Mouse (Mus musculus) gastrocnemius, postnatal 36 days (tissue): ENCODE data around the gene Cds1. TPM values are rescaled to one million over a fixed set of nuclear protein-coding genes. Genes with fewer than 3 reads are reported as not detected.

Source experiments
- DNase-seq, 2 experiments: peaks; one replicate each; pipeline ENCODE4 v3.0.0; 2022
- intact Hi-C: fragments of 180-260 bp; cut with DNase I; formaldehyde crosslinking; loops from one replicate; pipeline ENCODE4 v1.15.1; 2025
- total RNA-seq, 2 experiments: library from RNA; stranded (reverse); gene quantifications; 2 replicates each; pipeline ENCODE4 v1.2.3; 2021

The Cds1 gene
- total RNA-seq, 2 experiments from 2014 or later, result 1.9 to 3.3 TPM

DNA sequence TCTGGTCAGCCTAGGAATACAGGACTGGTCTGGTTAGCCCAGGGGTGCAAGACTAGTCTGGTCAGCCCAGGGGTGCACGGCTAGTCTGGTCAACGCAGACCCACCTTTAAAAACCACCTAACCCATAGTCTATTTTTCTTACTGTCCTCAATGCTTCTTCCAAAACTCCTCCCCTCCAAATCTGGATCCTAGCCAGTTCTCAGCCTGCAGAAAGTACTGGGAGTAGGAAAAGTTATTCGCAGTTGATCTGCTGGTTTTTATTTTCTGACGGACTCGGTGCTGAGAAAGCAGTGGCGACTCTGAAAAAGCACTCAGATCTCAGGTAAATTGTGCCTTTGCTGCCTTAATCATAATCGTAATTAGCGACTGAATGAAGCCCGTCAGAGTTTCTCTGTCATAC lies 7.7 kb downstream of the Cds1 start:
- no peak for DNase-seq
- intact Hi-C loops, result no loop called here

DNA sequence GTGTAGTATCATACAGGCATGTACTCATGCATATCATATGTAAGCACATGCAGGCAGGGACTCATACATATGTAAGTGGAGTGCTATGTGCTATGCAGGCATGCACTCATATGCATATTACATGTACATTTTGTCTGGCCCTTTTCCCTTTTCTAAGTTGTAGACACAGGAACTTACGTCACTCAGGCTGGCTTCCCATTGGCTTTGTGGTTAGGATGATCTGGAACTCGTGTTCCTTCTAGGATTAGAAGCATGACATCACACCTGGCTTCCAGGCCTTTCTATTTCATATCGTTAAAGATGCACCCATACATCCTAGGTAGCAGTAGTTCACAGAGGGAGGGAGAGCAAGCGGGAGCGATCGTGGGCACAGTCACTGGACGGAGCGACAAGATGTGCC lies 10.3 kb downstream of the Cds1 start:
- intact Hi-C loops, result no loop called here
- no peak for DNase-seq

DNA sequence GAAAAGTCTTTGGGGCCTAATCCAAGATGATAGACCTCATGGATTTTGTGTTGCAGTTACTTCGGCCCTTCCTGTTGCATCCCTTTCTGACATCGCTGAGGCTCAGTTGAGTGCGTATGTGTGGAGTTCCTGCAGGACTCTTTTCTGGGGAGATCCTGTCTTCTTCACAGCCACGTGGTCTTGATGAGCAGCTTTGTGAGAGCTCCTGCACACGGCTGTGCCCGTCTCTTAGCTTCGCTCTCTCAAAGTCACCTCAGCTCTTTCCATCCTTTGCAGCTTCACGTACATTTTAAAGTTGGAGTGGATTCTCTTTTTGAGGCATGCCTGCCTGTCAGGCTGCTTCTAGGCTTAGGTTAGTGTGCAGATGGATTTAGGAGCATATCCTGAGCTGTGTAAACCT lies 11.6 kb downstream of the Cds1 start:
- DNase-seq, result no peak
- intact Hi-C loops, result no loop called here

DNA sequence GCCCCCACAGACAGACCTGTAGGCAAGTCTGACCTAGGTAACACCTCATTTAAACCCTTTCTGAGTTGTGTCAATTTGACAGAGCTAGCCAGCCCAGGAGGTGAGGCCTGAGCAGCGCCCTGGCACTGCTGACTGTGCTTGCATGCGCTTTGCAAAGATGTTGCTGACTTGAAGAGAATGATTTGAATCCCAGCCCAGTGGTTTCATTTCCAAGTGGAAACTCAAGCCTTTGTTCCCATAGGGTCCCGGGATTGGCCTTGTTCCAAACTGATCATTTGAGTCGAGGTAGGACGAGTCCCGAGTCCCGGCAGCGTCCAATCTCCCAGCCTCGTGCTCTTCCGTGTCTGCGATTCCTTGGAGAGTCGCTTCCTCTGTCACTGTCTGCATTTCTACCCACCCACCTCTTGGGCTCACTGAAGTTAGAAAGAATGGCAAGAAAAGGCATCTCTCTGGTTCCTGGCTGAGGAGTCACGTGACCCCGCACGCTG lies 14.5 kb downstream of the Cds1 start:
- DNase-seq, result no peak
- intact Hi-C loops, result no loop called here

DNA sequence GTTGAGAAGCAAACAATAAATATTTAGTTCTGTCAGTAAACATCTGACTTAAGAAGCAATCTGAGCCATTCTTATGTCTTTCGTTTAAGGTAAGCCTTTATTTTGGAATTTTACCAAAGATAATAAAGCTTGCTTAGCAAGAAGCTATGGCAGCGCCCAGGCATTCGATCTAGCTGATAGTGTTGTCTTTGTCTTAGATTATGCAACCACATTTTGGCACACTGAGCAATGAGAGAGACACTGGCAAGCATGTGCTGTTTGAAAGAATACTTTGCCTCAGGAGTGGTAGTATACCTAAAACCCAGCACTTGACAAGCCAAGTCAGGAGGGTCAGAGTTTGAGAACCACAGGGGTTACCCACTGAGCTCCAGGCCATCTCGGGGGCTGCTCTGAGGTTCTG lies 16.0 kb downstream of the Cds1 start:
- DNase-seq, result no peak
- intact Hi-C loops, result no loop called here

DNA sequence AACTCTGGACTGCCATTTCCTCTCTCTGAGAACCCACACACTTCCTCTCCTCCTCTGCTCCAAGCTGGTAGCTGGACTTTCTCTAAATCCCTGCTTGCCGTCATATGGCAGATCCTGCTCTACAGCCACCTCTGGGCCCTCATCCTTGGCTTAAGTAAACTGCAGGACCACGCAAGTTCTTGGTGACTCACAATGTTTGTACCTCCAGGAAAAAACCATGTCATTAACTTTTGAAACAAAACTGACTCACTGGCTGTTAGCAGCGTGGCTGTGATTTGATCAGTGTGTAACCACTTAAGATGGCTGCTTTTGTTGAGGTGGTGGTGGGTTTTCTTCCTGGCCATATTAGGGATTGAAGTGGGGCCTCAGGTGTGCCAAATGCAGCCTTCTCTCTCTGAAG lies 19.4 kb downstream of the Cds1 start:
- DNase-seq, result no peak
- intact Hi-C loops, result no loop called here

DNA sequence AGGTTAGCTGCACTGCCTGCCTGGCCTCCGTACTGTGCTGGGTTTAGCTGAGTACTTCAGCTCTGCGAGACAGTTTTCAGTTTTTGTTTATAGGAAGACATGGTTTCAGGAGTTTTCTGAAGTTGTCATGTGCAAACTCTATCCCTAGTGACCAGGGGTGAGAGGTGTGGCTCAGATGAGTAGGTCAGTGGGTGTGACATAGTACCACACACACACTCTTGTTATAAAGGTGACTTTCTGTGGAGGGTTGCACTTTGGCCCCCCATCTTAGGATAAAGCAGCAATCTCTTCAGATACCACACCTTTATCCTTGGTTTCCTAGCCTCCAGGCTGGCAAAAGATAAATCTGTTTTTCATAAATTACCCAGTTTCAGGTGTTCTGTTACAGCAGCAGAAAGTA lies 19.9 kb downstream of the Cds1 start:
- DNase-seq, result no peak
- intact Hi-C loops, result no loop called here

DNA sequence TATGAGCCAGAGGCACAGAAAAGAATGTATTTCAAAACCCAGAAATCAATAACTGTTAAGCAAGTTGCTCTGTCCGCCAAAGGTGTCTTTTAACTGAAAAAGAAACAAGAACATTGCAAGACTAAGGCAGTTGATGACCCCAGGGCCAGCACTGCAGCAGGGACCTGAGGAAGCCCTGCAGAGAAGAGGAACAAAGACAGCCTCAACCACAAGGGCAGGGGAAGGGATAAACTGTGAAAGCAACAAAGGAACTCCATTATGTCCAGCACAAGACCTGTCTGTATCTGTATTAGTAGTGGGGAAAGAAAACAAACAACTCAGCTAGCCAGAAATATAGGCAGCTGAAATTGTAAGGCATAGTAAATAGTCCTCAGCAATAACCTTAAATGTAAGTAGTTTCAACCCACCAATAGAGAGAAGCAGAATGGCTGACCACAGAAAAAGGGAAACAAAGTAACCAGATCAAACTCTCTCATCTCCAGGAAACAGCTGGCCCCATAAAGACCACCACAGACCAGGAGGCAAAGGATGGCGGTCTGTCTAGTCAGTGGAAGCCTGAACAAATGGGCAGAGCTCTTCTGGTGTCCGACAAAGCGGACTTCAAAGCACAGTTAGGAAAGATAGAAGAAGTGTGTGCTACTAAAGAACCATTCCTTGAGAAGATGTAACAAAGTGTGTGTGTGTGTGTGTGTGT lies 21.1 kb downstream of the Cds1 start:
- intact Hi-C loops, result no loop called here
- DNase-seq, result no peak

DNA sequence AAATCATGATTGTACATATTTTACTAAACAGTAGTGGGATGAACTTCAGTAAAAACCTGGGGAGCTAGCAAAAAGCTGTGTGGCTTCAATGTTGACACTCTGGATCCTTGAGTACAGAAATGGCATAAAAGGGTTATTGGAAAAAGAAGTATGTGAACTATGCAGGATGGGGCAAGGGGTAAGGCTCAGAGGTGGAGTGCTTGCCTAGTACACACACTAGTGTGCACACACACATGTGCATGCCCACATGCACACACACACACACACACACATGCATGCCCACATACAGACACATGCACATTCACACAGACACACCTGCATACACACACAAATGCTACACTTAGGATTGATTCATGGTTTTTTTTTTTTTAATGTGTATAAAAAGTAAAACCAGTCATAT lies 24.8 kb downstream of the Cds1 start:
- intact Hi-C loops, result no loop called here

DNA sequence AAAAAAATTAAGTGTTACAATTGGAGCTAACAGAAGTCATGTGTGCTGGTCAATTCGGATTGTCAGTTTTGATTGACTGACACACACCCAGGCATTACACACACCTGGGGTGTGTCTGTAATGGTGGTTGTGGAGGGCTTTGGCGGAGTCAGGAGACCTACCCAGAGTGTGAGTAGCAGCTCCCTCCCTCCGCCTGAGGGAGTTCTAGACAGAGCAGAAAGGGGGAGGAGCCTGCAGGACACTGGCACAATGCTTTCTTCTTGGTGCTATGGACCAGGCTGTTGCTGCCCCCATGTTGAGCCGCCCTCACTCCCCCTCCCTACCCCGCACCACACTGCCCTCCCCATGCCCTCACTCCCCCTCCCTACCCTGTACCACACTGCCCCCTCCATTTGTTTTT lies 25.6 kb downstream of the Cds1 start:
- DNase-seq, result no peak
- intact Hi-C loops, result no loop called here

More for the DNA sequence above, 24.8 kb downstream of the Cds1 start:
- no peak for DNase-seq

DNA sequence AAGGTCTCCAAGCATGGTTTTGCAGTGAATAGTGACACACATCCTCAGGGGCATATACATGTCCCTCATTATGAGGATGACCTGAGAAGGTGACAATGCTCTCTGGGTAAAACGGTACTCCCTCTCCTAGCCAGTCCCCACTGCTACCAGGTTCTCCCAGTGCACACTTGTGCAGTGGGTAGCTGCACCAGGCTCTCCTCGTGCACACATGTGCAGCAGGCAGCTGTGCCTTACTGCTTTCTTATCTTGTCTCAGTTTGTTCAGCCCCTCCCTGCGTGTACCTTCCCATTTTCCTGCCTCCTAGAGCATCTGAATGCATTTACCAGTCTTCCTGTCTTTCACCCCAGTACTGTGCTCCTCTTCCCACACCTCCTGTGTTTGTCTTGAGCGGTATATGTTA lies 27.7 kb downstream of the Cds1 start:
- intact Hi-C loops, result no loop called here
- no peak for DNase-seq

DNA sequence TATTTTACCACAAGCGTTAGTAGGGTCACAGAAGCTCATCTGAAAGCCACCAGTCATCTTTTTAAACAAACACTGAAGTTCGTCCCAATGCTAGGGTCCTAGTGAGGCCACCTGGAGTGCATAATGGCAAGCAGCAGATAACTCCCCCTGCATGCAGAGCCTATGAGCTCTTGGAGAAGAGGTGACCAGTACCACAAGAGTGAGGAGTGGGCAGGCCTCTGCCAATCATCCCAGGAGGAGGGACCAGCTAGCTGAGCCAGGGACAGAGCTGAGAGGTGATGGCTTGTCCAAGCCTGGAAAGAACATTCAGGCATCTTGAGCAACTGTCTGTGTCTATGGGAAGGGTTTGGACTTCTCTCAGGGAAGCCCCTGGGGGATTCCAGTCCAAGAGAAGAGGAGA lies 37.0 kb downstream of the Cds1 start:
- no peak for DNase-seq

DNA sequence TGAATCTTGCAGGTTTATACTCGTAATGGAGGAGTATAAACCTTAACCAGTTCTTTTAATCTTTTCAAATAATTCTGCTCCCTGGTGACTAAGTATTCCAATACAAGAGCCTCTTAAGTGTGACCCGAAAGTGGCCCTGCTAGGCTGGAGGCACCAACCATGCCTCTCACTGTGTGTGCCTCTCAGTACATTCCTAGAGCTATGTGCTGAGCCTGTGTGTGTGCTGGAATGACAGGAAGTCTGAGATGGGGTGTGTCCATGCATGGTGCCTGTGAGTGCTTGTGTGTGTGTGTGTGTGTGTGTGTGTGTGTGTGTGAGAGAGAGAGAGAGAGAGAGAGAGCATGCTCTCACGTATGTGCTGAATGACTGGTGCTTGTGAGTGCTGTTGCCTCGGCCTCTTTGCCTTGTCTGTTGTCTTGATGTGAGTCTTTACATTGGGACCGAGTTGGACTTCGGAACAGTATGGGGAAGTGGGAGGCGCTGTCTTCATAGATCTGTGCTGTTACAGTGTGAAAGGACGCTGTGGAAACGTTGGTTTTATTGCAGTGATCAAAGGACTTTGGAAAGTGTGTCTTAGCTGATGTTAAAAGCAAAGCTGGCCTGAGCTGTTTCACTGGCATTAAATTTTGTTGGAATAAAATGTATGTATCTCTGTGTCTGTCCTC lies 37.6 kb downstream of the Cds1 start:
- intact Hi-C loops, result no loop called here
- DNase-seq, result no peak

More for the DNA sequence above, 37.0 kb downstream of the Cds1 start:
- intact Hi-C loops, result no loop called here

DNA sequence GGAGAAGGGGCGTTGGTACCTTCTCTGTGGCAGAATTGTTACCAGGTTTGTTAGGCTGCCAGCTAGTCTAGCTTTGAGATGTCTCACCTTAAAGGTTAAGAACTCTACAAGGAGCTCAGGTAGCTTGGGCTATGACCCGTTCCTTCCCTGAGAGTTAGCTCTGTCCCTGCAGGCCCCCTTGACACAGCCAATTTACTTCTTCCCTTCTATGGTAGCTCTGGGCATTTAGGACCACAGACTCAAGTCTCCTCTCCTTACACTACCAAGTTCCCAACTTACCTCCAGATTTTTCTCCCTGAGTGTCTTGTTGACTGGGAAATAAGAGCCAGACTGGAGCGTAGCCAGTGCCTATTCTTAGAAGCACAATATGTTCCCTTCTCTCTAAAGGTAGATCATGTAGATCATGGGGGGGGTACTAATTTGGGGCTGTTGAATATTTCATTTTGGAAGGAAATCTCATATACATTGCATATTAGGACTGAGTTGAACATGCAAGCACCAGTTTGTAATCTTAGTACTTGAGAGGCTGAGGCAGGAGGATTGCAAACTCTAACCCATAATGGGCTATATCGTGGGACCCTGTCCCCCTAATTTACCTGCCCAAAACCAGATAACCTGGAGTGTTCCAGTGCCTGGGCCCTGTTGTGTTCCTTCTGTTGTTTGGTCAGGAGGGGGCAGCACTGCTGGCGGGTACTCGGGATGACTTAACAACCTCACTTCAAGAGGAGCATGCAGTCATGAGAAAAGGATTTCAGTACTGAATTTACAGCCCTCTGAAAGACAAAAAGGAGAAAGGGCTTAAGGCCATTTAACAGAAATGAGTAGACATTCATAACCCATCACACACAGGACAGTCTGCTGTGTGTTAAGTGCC lies 46.6 kb downstream of the Cds1 start:
- intact Hi-C loops, result no loop called here
- no peak for DNase-seq

DNA sequence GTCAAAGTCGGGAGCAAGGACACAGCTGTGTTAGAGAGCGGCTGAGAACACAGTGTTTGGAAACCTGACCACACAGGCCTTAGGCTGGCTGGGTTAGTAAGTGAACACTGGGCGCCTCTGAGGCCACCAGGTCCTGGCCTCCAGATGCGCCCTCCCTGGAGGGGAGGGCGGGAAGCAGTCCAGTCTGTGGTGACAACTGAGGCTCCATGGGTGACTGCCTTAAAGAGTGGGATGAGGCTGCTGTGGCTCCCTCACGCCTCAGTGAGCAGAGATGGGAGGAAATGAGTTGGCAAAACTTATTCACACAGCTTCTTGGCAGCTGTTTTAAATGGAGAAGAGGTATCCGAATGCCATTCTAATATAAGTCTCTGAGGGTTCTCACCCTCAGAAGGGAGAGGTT lies 51.9 kb downstream of the Cds1 start:
- intact Hi-C loops, result no loop called here
- DNase-seq, result no peak

DNA sequence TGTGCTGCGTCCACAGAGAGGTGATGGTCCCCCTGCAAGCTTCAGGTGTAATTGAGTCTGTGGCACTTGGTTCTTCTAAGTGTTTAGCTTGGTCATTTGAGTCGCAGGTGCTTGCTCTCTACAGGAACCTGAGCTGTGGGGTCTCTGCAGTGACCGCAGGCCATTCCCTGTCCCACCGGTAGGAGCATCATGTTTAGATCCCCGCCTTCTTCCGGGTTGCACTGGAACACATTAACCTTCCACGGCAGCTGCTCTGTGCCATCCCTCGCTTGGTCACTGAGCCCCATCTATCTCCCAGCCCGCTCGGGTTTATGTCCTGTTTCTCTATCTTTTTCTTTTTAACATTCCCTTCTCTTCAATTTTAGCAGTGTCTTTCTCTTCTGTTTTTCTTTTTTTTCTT lies 54.3 kb downstream of the Cds1 start:
- intact Hi-C loops, result no loop called here
- DNase-seq, result no peak

DNA sequence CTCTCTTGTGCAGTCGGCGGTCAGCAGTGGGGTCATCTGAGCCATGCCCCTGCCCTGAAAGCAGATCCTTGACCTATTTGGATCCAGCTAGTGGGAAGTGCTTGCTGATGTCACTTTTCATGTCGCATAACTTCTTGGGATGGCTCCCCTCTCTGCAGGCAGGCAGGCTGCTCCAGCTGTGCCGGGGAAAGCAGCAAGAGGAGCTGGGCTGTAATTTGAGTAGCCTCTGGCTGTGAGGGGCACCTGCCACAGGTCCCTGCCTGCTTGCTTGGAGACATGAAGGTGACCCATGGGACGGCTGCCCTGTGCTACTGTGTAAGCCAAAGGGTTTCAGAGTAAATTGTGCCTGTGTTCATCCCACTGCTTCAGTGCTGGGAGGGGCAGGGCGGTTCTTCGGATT lies 54.9 kb downstream of the Cds1 start:
- intact Hi-C loops, result no loop called here
- DNase-seq, result no peak

DNA sequence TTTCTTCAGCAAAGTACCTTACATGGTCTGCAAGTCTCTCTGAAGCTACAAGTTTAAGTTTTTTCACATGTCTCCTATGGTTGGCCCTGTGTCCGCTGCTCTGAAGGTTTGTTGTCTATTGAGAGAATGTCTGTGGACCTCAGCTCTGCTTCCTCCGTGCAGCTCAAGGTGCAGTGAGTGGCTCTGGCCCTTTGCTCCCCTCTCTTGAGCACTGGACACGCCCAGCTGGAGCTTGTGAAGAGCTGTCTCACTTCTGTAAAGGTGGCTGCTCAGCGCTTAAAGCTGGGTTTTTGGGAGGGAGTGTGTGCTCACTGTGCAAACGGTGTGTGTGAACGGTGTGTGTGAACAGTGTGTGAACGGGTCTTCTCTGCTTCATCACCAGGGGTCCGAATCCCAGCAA lies 56.1 kb downstream of the Cds1 start:
- intact Hi-C loops, result no loop called here
- no peak for DNase-seq

DNA sequence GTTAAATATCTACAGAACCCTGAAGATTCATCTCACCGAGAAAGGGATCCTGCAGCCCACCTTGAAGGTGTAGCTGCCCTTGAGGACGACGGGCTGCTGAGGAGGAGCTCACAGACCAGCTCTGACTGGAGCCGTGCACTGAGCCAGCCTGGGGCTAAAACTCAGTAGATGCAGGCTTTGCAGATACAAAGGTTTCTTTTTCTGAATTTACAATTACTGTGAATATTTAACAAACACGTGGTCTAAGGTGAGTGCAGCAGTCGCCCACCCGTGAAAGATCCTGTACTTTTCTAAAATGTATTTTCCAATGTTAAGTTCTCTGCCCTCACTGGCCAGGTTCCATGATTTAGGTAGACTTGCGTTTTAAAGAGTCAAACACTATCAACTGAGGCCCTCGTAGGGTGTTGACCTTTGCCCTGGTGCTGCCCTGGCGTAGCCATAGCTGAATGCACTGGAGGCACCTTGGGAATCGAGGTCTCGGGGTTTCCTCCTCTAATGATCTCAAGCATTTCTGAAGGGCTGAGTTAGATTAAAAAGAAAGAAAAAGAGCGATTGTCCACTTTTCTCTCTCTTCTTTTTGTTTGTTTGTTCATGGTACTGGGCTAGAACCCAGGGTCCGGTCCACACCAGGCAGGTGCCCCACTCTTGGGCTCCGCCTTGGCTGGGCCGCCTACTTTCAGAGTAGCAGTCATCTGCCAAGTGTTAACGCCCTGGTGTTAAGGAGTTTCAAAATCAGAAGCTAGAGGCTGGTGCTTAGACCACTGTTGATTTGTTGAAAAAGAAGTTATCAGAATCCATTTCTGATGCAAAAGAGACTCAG lies 56.8 kb downstream of the Cds1 start:
- DNase-seq, result no peak
- intact Hi-C loops, result no loop called here

DNA sequence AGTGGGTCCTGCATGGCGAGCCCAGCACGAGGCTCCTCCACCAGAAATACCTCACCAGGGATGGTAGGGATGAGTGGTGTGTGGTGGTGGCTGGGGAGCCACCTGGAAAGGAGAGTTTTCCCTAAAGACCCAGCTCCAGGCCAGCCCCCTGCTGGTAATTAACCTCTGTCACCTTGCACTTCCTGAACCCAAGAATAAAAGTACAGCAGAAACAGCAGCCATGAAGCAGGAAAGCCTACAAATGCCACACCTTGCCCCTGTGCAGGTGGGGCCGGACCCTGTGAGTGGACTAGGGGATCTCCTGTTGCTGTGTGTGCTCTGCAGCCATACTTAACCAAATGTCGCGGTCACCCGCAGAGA lies 57.4 kb downstream of the Cds1 start:
- intact Hi-C loops, result no loop called here

More for the DNA sequence above, 57.4 kb downstream of the Cds1 start:
- DNase-seq, result no peak
